Mouse (Mus musculus): ENCODE results near the gene B4galt4.

- TF ChIP-seq ZKSCAN1 (IDR thresholded peaks at IDR 0.05; ENCODE audit: borderline replicate concordance, low read depth, low read length) (no peak), CTCF (conservative IDR thresholded peaks at IDR 0.05 in 1 of 2, IDR thresholded peaks at IDR 0.05 in 1 of 2; ENCODE audit: low read depth in 2 of 2, low read length in 2 of 2) (no peak), ZC3H11A (IDR thresholded peaks at IDR 0.05; ENCODE audit: low read depth, low read length) (no peak), POLR2A (IDR thresholded peaks at IDR 0.05; ENCODE audit: low read depth, low read length) (no peak), ELF1 (IDR thresholded peaks at IDR 0.05; ENCODE audit: low read depth, low read length) (no peak), MEF2A (IDR thresholded peaks at IDR 0.05; ENCODE audit: borderline replicate concordance, low read depth, low read length) (no peak), SIN3A (IDR thresholded peaks at IDR 0.05; ENCODE audit: low read length) (no peak), ZNF384 (IDR thresholded peaks at IDR 0.05; ENCODE audit: low read depth, low read length) (no peak), MAX (IDR thresholded peaks at IDR 0.05; ENCODE audit: low read length) (no peak), HCFC1 (IDR thresholded peaks at IDR 0.05; ENCODE audit: low read depth, low read length) (no peak), USF2 (conservative IDR thresholded peaks at IDR 0.05; ENCODE audit: low read depth, low read length) (no peak), JUND (conservative IDR thresholded peaks at IDR 0.05; ENCODE audit: low read depth, low read length) (no peak)
Measured at GRCm38 (mm10) chr16:38781946-38782345, 39.9 kb downstream of the B4galt4 start.

Data from CH12.LX (cell line).